Mouse (Mus musculus) forebrain, embryonic 14.5 days (tissue): Measurements from ENCODE around the gene Chd3. TPM values are rescaled to one million over a fixed set of nuclear protein-coding genes. Genes with fewer than 3 reads are reported as not detected.

Experiments used
- ATAC-seq: fragments of 200-750 bp; cut with Nextera tagmentation; 2 replicates; pipeline ENCODE4 v1.8.0; 2017; ENCODE audit warnings: mild to moderate bottlenecking, moderate library complexity
- DNase-seq: peaks from one replicate; pipeline ENCODE4 v3.0.0-alpha.2; 2015; ENCODE audit warnings: low spot score
- H3K27ac ChIP-seq: fragments of 300-500 bp; sonication (generic); 2 replicates; pipeline ENCODE4 v1.5.1; 2014; ENCODE audit warnings: low read depth, mild to moderate bottlenecking, control low read depth, low read length, moderate library complexity
- H3K27me3 ChIP-seq: fragments of 300-500 bp; sonication (generic); replicated peaks from 2 replicates; pipeline ENCODE4 v1.6.1; 2014; ENCODE audit warnings: low read length, control low read depth, mixed read lengths; ENCODE audit not compliant: control insufficient read depth, insufficient read depth
- H3K36me3 ChIP-seq: fragments of 300-500 bp; sonication (generic); 2 replicates; pipeline ENCODE4 v1.6.1; 2014; ENCODE audit warnings: low read length, control low read depth; ENCODE audit not compliant: control insufficient read depth, insufficient read depth
- H3K4me1 ChIP-seq: fragments of 300-500 bp; sonication (generic); 2 replicates; pipeline ENCODE4 v1.6.1; 2014; ENCODE audit warnings: antibody characterized with exemption, low read length, control low read depth; ENCODE audit not compliant: control insufficient read depth, insufficient read depth
- H3K4me2 ChIP-seq: fragments of 300-500 bp; sonication (generic); 2 replicates; pipeline ENCODE4 v1.6.1; 2014; ENCODE audit warnings: mild to moderate bottlenecking, control low read depth, low read length
- H3K4me3 ChIP-seq: fragments of 300-500 bp; sonication (generic); 2 replicates; pipeline ENCODE4 v1.5.1; 2014; ENCODE audit warnings: low read depth, low read length, control low read depth
- H3K9ac ChIP-seq: fragments of 300-500 bp; sonication (generic); 2 replicates; pipeline ENCODE4 v1.6.1; 2014; ENCODE audit warnings: mild to moderate bottlenecking, low read length, control low read depth, moderate library complexity
- H3K9me3 ChIP-seq: fragments of 300-500 bp; sonication (generic); replicated peaks from 2 replicates; pipeline ENCODE4 v1.6.1; 2016; ENCODE audit warnings: low read length, control low read depth, mixed read lengths; ENCODE audit not compliant: control insufficient read depth
- WGBS: fragments of 180-500 bp; shearing (Covaris S2); extraction: QIAGEN DNeasy Blood & Tissue Kit; methylation state at CpG from one replicate; pipeline ENCODE4 v1.1.7; 2014; 5-methylcytosine and 5-hydroxymethylcytosine counted together
- polyA plus RNA-seq: library from polyadenylated mRNA; unstranded; fragments of >200 nt; fragmentation: Nextera tagmentation; extraction: Ambion mirVana; gene quantifications from 2 replicates; pipeline ENCODE4 v1.2.1, GENCODE M21; 2014

Gene Chd3
- polyA plus RNA-seq, 1 experiment from 2014 or later, result 70.3 TPM

DNA sequence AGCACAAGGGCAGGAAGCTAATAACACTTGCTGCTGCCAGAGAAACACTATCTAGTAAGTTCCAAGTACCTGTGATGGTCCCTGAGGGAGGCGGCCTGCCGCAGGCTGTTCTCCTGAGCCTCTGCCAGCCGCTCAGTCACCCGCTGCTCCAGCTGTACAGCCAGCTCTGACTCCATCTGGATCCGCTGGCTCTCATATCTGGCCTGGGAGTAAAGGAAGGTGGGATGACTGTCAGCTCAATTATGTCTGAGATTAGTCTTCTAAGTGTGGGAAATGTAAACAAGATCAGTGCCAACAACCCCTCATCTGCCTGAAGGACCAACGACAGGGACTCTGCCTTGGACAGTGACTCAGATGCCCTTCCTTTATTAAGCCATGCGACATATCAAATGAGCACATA is 57.9 kb downstream of the Chd3 start:
- no peaks in the 10 kb centered on the region for H3K4me1 ChIP-seq
- no peaks in the 10 kb centered on the region for H3K9me3 ChIP-seq
- WGBS, result 81% methylated on average over 7 of the region's 7 CpGs
- H3K27ac ChIP-seq, result no peak overlapping the region
- DNase-seq (no peak), ATAC-seq (no peak)
- H3K4me3 ChIP-seq, result no peak overlapping the region
- H3K9ac ChIP-seq, result no peak overlapping the region
- H3K4me2 ChIP-seq, result no peak overlapping the region
- peaks cover 91% of the 10 kb centered on the region for H3K36me3 ChIP-seq
- H3K27me3 ChIP-seq, result no peaks in the 10 kb centered on the region

DNA sequence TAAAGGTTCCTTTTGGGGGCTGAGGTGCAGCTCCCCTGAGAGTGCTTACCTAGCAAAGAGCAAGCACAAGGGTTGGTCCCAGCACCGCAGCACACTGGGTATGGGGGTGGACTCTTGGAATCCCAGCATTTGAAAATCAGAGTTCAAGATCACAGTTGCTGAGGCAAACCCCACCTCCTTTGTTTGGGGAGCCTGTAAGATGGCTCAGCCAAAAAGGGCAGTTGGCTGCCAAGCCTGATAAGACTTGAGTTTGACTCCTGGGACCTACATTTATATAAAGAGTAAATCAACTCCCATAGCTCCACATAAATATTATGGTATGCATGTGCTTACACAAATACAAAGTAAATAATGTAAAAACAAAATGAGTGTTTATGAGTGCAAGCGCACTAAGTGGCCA is 63.2 kb downstream of the Chd3 start:
- ATAC-seq, result no peak
- Histone ChIP-seq H3K27me3 (no peaks in the 10 kb centered on the region), H3K9ac (no peak overlapping the region), H3K9me3 (no peaks in the 10 kb centered on the region), H3K27ac (no peak overlapping the region), H3K4me1 (no peaks in the 10 kb centered on the region), H3K4me3 (no peak overlapping the region), H3K4me2 (no peak overlapping the region), H3K36me3 (peaks cover 93% of the 10 kb centered on the region)
- WGBS, result 92% methylated on average over 2 of the region's 2 CpGs
- DNase-seq, result no peak

DNA sequence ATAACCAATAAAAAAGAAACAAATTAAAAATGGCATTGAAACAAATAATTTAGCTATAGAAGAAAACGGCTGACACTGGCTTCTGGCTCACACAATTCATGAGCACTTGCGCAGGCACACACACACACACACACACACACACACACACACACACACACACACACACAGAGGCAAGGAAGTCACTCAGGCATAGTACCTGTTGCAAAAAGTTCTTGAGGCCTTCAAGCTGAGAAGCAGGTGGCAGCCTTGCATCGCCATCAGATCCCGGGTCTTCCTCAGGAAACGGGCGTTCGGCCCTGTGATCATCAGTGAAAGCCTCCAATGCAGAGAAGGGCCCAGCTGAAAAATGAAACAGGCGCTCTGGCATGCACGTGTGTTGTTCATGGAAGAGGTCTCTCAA is 63.9 kb downstream of the Chd3 start:
- H3K4me1 ChIP-seq, result no peaks in the 10 kb centered on the region
- no peak overlapping the region for H3K4me2 ChIP-seq
- WGBS, result 93% methylated on average over 9 of the region's 9 CpGs
- no peaks in the 10 kb centered on the region for H3K9me3 ChIP-seq
- no peak overlapping the region for H3K9ac ChIP-seq
- no peak overlapping the region for H3K4me3 ChIP-seq
- ATAC-seq, result no peak
- peaks cover 91% of the 10 kb centered on the region for H3K36me3 ChIP-seq
- H3K27me3 ChIP-seq, result no peaks in the 10 kb centered on the region
- DNase-seq, result no peak
- H3K27ac ChIP-seq, result no peak overlapping the region

DNA sequence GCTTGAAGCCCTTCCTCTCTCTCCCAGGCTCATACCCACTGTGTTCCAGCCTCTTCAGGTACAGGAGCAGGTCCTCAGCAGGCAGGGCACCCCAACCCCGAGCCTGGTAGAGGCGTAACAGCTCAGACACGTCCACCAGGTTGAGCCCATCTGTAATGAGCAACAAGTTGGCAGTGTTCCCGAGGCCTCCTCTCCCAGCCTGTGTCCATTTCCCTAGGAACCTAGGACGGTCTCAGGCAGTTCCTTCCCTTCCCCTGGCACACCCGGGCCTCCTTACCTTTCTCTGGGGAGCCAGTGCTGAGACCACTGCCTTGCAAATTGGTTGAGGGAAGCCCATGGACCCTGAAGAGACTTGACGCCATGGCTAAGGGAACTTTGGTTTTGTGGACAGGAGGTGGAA is 66.4 kb downstream of the Chd3 start:
- no peaks in the 10 kb centered on the region for H3K27me3 ChIP-seq
- H3K4me2 ChIP-seq, result no peak overlapping the region
- DNase-seq (no peak), ATAC-seq (no peak)
- no peak overlapping the region for H3K27ac ChIP-seq
- H3K36me3 ChIP-seq, result peaks cover 90% of the 10 kb centered on the region
- no peak overlapping the region for H3K4me3 ChIP-seq
- WGBS, result 79% methylated on average over 7 of the region's 7 CpGs
- H3K9me3 ChIP-seq, result no peaks in the 10 kb centered on the region
- H3K4me1 ChIP-seq, result no peaks in the 10 kb centered on the region
- no peak overlapping the region for H3K9ac ChIP-seq

DNA sequence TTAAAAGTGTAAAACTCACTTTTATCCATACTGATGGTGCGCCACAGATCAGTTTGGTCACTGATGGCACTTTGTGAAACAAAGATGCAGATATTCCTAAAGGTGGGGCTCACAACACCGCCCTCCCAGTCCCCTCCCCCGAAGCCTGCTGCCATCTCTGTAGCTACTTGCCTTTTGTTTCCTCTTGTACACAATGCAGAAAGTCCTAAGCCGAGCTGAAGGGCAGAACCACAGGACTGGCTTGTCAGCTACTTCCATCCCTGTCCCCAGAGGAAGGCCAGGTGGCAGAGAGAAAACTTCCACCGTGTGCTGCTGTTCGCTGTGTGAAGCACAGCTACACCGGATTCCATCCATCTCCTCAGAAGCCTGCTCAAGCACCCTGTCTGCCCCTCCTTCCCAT is 71.0 kb downstream of the Chd3 start:
- ATAC-seq (no peak), DNase-seq (no peak)
- no peak overlapping the region for H3K4me3 ChIP-seq
- H3K36me3 ChIP-seq, result peaks cover 55% of the 10 kb centered on the region
- H3K27ac ChIP-seq, result no peak overlapping the region
- no peak overlapping the region for H3K9ac ChIP-seq
- no peaks in the 10 kb centered on the region for H3K27me3 ChIP-seq
- no peaks in the 10 kb centered on the region for H3K9me3 ChIP-seq
- H3K4me1 ChIP-seq, result no peaks in the 10 kb centered on the region
- no peak overlapping the region for H3K4me2 ChIP-seq
- WGBS, result 65% methylated on average over 7 of the region's 7 CpGs

DNA sequence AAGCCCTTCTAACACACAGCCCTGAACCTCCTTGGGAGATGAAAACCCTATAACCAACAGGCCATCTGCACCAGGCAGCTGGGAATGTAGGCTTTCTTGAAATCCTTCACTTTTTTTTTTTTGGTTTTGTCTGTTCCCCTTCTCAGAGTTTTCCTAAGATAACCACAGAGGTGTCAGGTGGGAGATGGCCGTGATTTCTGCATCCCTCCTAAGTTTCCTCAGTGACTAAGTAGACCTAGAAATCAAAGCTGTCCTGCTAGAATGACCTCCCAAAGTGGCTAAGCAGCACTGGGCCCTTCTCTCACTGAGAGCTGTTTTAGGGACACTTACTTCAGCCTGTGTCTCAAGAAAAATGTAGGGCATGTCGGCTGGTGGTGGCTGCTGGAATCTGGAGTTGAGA is 71.4 kb downstream of the Chd3 start:
- no peaks in the 10 kb centered on the region for H3K4me1 ChIP-seq
- H3K4me2 ChIP-seq, result no peak overlapping the region
- no peak overlapping the region for H3K9ac ChIP-seq
- H3K27me3 ChIP-seq, result no peaks in the 10 kb centered on the region
- 88% methylated on average over 2 of the region's 2 CpGs for WGBS
- H3K9me3 ChIP-seq, result no peaks in the 10 kb centered on the region
- H3K27ac ChIP-seq, result no peak overlapping the region
- H3K4me3 ChIP-seq, result no peak overlapping the region
- ATAC-seq, result no peak
- no peak for DNase-seq
- H3K36me3 ChIP-seq, result peaks cover 51% of the 10 kb centered on the region

DNA sequence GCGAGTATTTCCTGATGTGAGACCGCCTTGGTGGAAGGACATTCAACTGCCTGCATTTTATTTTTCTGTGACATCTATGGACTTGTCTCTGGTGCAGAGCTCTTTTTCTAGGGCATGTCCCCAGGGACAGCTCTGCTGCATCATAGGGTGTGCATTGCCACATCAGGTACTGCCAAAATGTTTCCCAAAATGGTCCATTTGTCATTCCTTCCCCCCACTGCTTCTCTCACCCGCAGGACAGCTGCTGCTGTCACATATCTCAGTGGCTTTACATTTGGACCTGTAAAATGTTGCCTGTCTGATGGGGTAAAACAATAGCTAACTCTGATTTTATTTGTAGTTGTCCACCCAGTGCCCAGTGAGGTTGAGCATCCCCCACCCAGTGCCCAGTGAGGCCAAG is 73.9 kb downstream of the Chd3 start:
- no peaks in the 10 kb centered on the region for H3K9me3 ChIP-seq
- no peak overlapping the region for H3K9ac ChIP-seq
- no peaks in the 10 kb centered on the region for H3K27me3 ChIP-seq
- H3K36me3 ChIP-seq, result peaks cover 30% of the 10 kb centered on the region
- H3K4me1 ChIP-seq, result no peaks in the 10 kb centered on the region
- no peak overlapping the region for H3K27ac ChIP-seq
- no peak overlapping the region for H3K4me2 ChIP-seq
- H3K4me3 ChIP-seq, result no peak overlapping the region
- WGBS, result 91% methylated on average over 3 of the region's 3 CpGs
- DNase-seq (no peak), ATAC-seq (no peak)

Other genes starting within 250 kb of the Chd3 start
- gene Hes7, start 249.0 kb downstream of the Chd3 start, polyA plus RNA-seq, result 0.23 and 0.24 TPM in 2 replicates
- 0.14 TPM in 2 replicates for gene 9130213A22Rik, start 246.8 kb downstream of the Chd3 start, polyA plus RNA-seq
- 0.94 and 2.1 TPM in 2 replicates for gene Aloxe3, start 243.5 kb downstream of the Chd3 start, polyA plus RNA-seq
- gene Alox12b, start 212.4 kb downstream of the Chd3 start, polyA plus RNA-seq, result 0.15 TPM in 1 of 2 replicates, not detected in the other
- gene Alox8, start 171.6 kb downstream of the Chd3 start, polyA plus RNA-seq, result 0.08 TPM in 1 of 2 replicates, not detected in the other
- 0.35 and 0.41 TPM in 2 replicates for gene Gucy2e, start 132.4 kb downstream of the Chd3 start, polyA plus RNA-seq
- gene Cntrob, start 45.6 kb downstream of the Chd3 start, polyA plus RNA-seq, result 13.9 and 18.9 TPM in 2 replicates
- 188 and 243 TPM in 2 replicates for gene Trappc1, start 45.4 kb downstream of the Chd3 start, polyA plus RNA-seq
- gene Kcnab3, start 43.1 kb downstream of the Chd3 start, polyA plus RNA-seq, result 3.3 and 3.9 TPM in 2 replicates
- 126 and 146 TPM in 2 replicates for gene Rnf227, start 28.9 kb downstream of the Chd3 start, polyA plus RNA-seq
- gene Naa38, start 26.1 kb upstream of the Chd3 start, polyA plus RNA-seq, result 106 and 142 TPM in 2 replicates
- gene Cyb5d1, start 26.2 kb upstream of the Chd3 start, polyA plus RNA-seq, result 31.1 and 36.4 TPM in 2 replicates
- 4.7 and 5.7 TPM in 2 replicates for gene Tmem88, start 28.8 kb upstream of the Chd3 start, polyA plus RNA-seq
- gene Kdm6b, start 44.3 kb upstream of the Chd3 start, polyA plus RNA-seq, result 28.7 and 38.2 TPM in 2 replicates
- 2.7 and 3.8 TPM in 2 replicates for gene Dnah2, start 179.7 kb upstream of the Chd3 start, polyA plus RNA-seq
- gene Efnb3, start 190.8 kb upstream of the Chd3 start, polyA plus RNA-seq, result 38.6 and 48.2 TPM in 2 replicates
- gene Wrap53, start 210.8 kb upstream of the Chd3 start, polyA plus RNA-seq, result 24.6 and 29.3 TPM in 2 replicates
- 111 and 113 TPM in 2 replicates for gene Trp53, start 211.0 kb upstream of the Chd3 start, polyA plus RNA-seq
- 22.0 and 31.5 TPM in 2 replicates for gene Atp1b2, start 236.5 kb upstream of the Chd3 start, polyA plus RNA-seq
- not detected in 2 replicates for gene Shbg, start 248.5 kb upstream of the Chd3 start, polyA plus RNA-seq